Mouse (Mus musculus) embryo, embryonic 10 days (tissue): Measurements from ENCODE around the gene Vmn1r55.
"Not testable (repeated sequence)": the region's sequence is repeated elsewhere in the genome, so short reads cannot be mapped to it uniquely, and the experiment has no call there.

Experiments used
- DNase-seq: peaks from one replicate; pipeline ENCODE4 v3.0.0-alpha.2; 2015; ENCODE audit warnings: low spot score

The Vmn1r55 gene

GRCm38 (mm10) chr7:5081241-5081640, 68.2 kb downstream of the Vmn1r55 start:
- no peak for DNase-seq

GRCm38 (mm10) chr7:5080815-5081214, 68.7 kb downstream of the Vmn1r55 start:
- DNase-seq, result no peak

- peak; percentile 99 for DNase-seq
Observed at GRCm38 (mm10) chr7:5080010-5080751, 69.3 kb downstream of the Vmn1r55 start, which contains the start of gene Epn1. Epn1 (plus strand) TSS chr7:5080235.

GRCm38 (mm10) chr7:5079365-5080009, 70.0 kb downstream of the Vmn1r55 start:
- not testable (repeated sequence) for DNase-seq
